Mouse (Mus musculus): Measurements from ENCODE around the gene Gm21312. TPM values are rescaled to one million over a fixed set of nuclear protein-coding genes. Genes with fewer than 3 reads are reported as not detected.
"Not testable (repeated sequence)": the region's sequence is repeated elsewhere in the genome, so short reads cannot be mapped to it uniquely, and the experiment has no call there.

Gene Gm21312
- not detected for total RNA-seq (2021)

DNA sequence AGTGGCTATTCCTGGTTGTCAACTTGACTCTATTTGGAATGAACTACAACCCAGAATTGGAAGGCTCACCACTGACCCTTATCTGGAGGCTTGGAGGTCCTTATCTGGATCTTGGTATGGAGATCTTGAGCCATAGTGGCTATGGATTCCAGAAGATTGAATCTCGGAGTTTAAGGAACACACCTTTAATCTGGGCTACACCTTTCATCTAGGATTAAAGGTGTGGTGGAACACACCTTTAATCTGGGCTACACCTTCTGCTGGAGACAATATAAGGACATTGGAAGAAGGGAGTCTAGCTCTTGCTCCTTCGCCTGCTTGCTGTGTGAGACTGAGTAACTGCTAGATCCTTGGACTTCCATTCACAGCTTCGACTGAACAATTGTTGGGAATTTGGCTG, at the start of gene Gm21312:
Gene Gm21312, plus strand, starts transcription at position 301 of the 400 bp plus-strand sequence.
- DNase-seq (ENCODE audit: extremely low spot score in 1 of 2, low spot score in 1 of 2), result not testable (repeated sequence)

DNA sequence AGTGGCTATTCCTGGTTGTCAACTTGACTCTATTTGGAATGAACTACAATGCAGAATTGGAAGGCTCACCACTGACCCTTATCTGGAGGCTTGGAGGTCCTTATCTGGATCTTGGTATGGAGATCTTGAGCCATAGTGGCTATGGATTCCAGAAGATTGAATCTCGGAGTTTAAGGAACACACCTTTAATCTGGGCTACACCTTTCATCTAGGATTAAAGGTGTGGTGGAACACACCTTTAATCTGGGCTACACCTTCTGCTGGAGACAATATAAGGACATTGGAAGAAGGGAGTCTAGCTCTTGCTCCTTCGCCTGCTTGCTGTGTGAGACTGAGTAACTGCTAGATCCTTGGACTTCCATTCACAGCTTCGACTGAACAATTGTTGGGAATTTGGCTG, 34.1 kb upstream of the Gm21312 start, which contains the start of gene Gm21293:
Gene Gm21293, plus strand, starts transcription at position 301 of the 400 bp plus-strand sequence.
- DNase-seq (ENCODE audit: extremely low spot score in 1 of 2, low spot score in 1 of 2), result not testable (repeated sequence)

DNA sequence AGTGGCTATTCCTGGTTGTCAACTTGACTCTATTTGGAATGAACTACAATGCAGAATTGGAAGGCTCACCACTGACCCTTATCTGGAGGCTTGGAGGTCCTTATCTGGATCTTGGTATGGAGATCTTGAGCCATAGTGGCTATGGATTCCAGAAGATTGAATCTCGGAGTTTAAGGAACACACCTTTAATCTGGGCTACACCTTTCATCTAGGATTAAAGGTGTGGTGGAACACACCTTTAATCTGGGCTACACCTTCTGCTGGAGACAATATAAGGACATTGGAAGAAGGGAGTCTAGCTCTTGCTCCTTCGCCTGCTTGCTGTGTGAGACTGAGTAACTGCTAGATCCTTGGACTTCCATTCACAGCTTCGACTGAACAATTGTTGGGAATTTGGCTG, 25.6 kb upstream of the Gm21312 start, which contains the start of gene Gm6763:
Gene Gm6763, plus strand, starts transcription at position 301 of the 400 bp plus-strand sequence.
- not testable (repeated sequence) for DNase-seq (ENCODE audit: extremely low spot score in 1 of 2, low spot score in 1 of 2)

DNA sequence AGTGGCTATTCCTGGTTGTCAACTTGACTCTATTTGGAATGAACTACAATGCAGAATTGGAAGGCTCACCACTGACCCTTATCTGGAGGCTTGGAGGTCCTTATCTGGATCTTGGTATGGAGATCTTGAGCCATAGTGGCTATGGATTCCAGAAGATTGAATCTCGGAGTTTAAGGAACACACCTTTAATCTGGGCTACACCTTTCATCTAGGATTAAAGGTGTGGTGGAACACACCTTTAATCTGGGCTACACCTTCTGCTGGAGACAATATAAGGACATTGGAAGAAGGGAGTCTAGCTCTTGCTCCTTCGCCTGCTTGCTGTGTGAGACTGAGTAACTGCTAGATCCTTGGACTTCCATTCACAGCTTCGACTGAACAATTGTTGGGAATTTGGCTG, 17.1 kb upstream of the Gm21312 start, which contains the start of gene Gm8764:
Gene Gm8764, plus strand, starts transcription at position 301 of the 400 bp plus-strand sequence.
- not testable (repeated sequence) for DNase-seq (ENCODE audit: extremely low spot score in 1 of 2, low spot score in 1 of 2)

DNA sequence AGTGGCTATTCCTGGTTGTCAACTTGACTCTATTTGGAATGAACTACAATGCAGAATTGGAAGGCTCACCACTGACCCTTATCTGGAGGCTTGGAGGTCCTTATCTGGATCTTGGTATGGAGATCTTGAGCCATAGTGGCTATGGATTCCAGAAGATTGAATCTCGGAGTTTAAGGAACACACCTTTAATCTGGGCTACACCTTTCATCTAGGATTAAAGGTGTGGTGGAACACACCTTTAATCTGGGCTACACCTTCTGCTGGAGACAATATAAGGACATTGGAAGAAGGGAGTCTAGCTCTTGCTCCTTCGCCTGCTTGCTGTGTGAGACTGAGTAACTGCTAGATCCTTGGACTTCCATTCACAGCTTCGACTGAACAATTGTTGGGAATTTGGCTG, 8.6 kb upstream of the Gm21312 start, which contains the start of gene Gm21304:
Gene Gm21304, plus strand, starts transcription at position 301 of the 400 bp plus-strand sequence.
- DNase-seq (ENCODE audit: extremely low spot score in 1 of 2, low spot score in 1 of 2), result not testable (repeated sequence)

DNA sequence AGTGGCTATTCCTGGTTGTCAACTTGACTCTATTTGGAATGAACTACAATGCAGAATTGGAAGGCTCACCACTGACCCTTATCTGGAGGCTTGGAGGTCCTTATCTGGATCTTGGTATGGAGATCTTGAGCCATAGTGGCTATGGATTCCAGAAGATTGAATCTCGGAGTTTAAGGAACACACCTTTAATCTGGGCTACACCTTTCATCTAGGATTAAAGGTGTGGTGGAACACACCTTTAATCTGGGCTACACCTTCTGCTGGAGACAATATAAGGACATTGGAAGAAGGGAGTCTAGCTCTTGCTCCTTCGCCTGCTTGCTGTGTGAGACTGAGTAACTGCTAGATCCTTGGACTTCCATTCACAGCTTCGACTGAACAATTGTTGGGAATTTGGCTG, 8.4 kb downstream of the Gm21312 start, which contains the start of gene Gm20765:
Gene Gm20765, plus strand, starts transcription at position 301 of the 400 bp plus-strand sequence.
- not testable (repeated sequence) for DNase-seq (ENCODE audit: extremely low spot score in 1 of 2, low spot score in 1 of 2)

DNA sequence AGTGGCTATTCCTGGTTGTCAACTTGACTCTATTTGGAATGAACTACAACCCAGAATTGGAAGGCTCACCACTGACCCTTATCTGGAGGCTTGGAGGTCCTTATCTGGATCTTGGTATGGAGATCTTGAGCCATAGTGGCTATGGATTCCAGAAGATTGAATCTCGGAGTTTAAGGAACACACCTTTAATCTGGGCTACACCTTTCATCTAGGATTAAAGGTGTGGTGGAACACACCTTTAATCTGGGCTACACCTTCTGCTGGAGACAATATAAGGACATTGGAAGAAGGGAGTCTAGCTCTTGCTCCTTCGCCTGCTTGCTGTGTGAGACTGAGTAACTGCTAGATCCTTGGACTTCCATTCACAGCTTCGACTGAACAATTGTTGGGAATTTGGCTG, 16.9 kb downstream of the Gm21312 start, which contains the start of gene Gm4340:
Gene Gm4340, plus strand, starts transcription at position 301 of the 400 bp plus-strand sequence.
- DNase-seq (ENCODE audit: extremely low spot score in 1 of 2, low spot score in 1 of 2), result not testable (repeated sequence)

DNA sequence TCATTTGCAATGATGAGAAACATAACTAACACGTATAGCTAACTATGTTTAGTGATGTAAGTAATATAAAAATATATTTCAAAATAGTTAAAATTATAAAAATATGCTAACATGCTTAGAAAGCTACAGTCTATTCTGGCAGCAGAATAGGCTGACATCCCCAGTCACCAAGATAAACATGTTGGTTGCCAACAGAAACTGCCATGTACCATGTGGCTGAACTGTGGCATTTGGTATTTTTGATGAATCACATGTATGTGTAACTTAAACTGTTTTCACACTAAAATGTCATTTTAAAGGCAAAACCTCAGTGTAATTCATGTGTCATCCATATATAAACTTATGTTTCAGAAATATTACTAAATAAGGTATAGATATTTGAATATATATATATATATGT, 32.8 kb downstream of the Gm21312 start:
- DNase-seq (ENCODE audit: extremely low spot score in 1 of 2, low spot score in 1 of 2), result no peak

DNA sequence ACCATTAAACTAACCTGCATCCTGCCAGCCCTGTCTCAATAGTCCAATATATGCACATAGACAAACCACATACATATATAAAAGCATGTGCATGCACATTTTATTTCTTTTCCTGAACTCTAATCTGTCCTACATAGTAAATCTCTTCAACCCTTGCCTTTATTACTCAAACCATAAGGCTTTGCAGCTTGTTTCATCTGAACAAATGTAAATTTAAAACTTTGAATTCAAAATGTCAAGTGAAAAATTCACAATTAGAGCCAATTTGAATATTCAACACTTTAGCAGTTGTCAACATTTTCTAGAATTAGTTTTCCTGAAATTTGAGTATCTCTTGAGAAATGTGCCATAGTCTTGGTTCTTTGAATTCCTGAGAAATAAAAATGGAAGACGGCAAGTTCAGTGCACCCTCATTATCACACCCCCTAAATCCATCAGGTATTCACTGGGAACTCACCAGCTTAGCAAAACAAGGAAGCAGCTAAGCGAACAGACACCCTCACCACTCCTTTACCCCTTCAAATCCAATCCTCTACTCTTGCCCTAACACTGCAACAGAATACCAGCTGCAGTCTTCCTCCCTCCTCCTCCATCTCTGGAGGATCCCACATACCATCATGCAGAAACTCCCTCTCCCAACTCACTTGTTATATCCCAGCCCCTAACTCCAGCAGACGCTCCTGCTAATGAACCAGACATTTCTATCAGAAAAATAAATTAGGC, 33.6 kb downstream of the Gm21312 start:
- no peak for DNase-seq (ENCODE audit: extremely low spot score in 1 of 2, low spot score in 1 of 2)

DNA sequence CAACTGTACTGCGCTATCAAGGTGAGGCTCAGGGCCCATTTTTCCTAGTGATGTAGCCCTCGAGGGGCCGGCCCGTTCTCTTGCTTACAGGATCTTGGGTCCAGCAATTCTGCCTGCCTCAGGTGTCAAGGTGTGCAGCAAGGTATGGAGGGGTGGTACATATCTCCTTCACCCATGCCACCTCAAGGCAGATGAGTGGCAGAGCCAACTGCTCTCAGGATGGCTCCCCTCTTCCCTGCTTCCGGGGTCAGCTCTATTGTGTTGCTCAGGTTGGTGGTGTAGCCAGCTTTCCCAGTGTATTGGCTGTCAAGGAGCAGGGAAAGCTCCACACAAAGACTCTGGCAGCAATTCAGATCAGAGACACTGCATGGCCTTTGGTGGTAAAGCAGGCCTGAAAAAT, 37.7 kb downstream of the Gm21312 start:
- no peak for DNase-seq (ENCODE audit: extremely low spot score in 1 of 2, low spot score in 1 of 2)

DNA sequence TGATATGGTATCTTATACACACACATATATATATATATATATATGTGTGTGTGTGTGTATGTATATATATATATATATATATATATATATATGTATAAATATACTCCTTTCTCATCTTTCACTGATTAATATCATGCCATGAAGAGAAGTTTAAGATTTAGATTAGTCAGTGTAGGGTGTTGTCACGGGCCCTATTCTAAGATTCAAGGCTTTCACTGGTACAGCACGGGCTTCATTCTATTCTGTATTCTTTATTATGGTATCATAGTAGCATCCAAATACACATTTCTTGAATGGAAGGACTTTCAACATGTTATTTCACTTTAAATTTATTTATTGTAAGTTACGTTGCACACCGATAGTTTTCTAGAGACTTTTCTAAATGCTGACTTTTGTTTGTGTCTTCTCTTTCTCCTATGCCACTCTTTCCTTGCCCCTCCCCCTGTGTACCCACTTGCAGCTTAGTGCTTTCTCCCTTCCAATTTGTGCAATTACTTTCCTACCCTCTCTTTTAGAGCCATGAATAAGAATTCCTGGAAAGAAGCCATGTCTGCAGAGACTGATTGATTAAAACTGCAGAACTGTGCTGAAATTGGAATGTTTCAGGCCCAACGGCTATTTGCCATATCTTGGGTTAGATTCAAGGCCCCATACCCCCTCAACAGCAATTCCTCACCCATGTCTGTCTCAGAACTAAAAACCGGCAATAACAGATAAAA, 43.6 kb downstream of the Gm21312 start:
- DNase-seq (ENCODE audit: extremely low spot score in 1 of 2, low spot score in 1 of 2), result no peak

Other genes starting within 250 kb of the Gm21312 start
- gene Gm21293, start 34.0 kb upstream of the Gm21312 start, total RNA-seq (2021), result not detected
- gene Gm6763, start 25.5 kb upstream of the Gm21312 start, total RNA-seq (2021), result not detected
- gene Gm8764, start 17.0 kb upstream of the Gm21312 start, total RNA-seq (2021), result not detected
- not detected for gene Gm21304, start 8.5 kb upstream of the Gm21312 start, total RNA-seq (2021)
- gene Gm20765, start 8.5 kb downstream of the Gm21312 start, total RNA-seq (2021), result not detected
- not detected for gene Gm4340, start 17.0 kb downstream of the Gm21312 start, total RNA-seq (2021)

All from layer of hippocampus, postnatal 25 days (tissue).